Comparison of ENCODE assay signal across 18 mouse cellular contexts in the genomic region with DNA sequence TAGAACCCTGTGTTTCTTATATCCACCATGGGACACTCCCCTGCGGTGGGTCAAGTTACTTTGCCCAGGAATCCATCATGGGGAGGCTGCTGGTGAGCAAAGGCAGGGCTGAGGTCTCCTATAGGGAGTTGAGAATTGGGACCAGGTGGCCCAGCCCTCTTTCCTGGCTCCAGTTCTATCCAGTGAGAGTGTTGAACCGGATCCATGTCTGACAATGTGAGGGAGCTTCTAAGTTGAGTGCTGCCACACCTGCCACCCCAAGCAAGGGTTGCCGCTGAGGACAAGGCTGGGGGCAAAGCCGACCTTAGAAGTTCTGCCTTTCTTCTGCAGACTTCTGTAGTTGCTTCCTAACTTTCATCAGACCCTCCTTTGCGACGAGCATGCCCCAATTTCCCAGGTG. TPM values are rescaled to one million over a fixed set of nuclear protein-coding genes. Genes with fewer than 3 reads are reported as not detected.
DNase-seq lines count a peak whose midpoint lies in the region; ATAC-seq and TF ChIP-seq lines count a peak whose summit lies in the region.
"Not testable (repeated sequence)": the region's sequence is repeated elsewhere in the genome, so short reads cannot be mapped to it uniquely, and the experiment has no call there.
"Had no signal": no experiment of that assay in that cellular context is flagged by ENCODE, and none has a peak within 500 bp of the region (broad histone marks: within the 10 kb centered on the region; RNA-seq: fewer than 3 reads in every experiment).

No protein-coding gene starts in this region.

- WGBS in forebrain, embryonic 10.5 days: 57% methylated on average over 6 of the region's 6 CpGs
- WGBS in forebrain, postnatal 0 days: 54% methylated on average over 6 of the region's 6 CpGs
- 49% methylated on average over 6 of the region's 6 CpGs for WGBS in hindbrain, embryonic 16.5 days
- 44% methylated on average over 6 of the region's 6 CpGs for WGBS in limb, embryonic 10.5 days
- WGBS in midbrain, embryonic 14.5 days: 58% methylated on average over 6 of the region's 6 CpGs
- WGBS in neural tube, embryonic 13.5 days: 49% methylated on average over 6 of the region's 6 CpGs

- not testable (repeated sequence) for TF ChIP-seq CTCF in forebrain, postnatal 0 days (IDR thresholded peaks at IDR 0.05; ENCODE audit: low read depth)

- peaks cover 76% of the 10 kb centered on the region for H3K27me3 ChIP-seq in forebrain, embryonic 10.5 days (ENCODE audit: poor library complexity, severe bottlenecking)
- H3K27me3 ChIP-seq in forebrain, postnatal 0 days (ENCODE audit: insufficient read depth, low read length); hindbrain, embryonic 16.5 days (replicated peaks; ENCODE audit: control insufficient read depth, insufficient read depth, low read length); midbrain, embryonic 14.5 days (ENCODE audit: control insufficient read depth, insufficient read depth, low read length); neural tube, embryonic 13.5 days: not testable (repeated sequence)
- peaks cover 78% of the 10 kb centered on the region for H3K27me3 ChIP-seq in limb, embryonic 10.5 days (ENCODE audit: low read depth, poor library complexity, severe bottlenecking)

- not testable (repeated sequence) for H3K27ac ChIP-seq in forebrain, embryonic 10.5 days; forebrain, postnatal 0 days (ENCODE audit: low read depth, low read length); hindbrain, embryonic 16.5 days (ENCODE audit: low read depth, low read length); limb, embryonic 10.5 days
- 0 out of 2 replicates have a peak overlapping the region, but pooled peaks have one; percentile 88 for H3K27ac ChIP-seq in midbrain, embryonic 14.5 days (replicated peaks; ENCODE audit: low read depth, low read length)
- peak overlapping the region; percentile 86; the same call in 1 of the 2 replicates for H3K27ac ChIP-seq in neural tube, embryonic 13.5 days (replicated peaks)

- H3K4me3 ChIP-seq in forebrain, embryonic 10.5 days: peak overlapping the region; percentile 81; the same call in 1 of the 2 replicates
- peak overlapping the region; percentile 76 for H3K4me3 ChIP-seq in forebrain, postnatal 0 days (ENCODE audit: low read depth, low read length)
- peak overlapping the region; percentile 76 for H3K4me3 ChIP-seq in hindbrain, embryonic 16.5 days (ENCODE audit: low read length)
- H3K4me3 ChIP-seq in limb, embryonic 10.5 days: peak overlapping the region; percentile 84
- H3K4me3 ChIP-seq in midbrain, embryonic 14.5 days (replicated peaks; ENCODE audit: low read depth, low read length): peak overlapping the region; percentile 74
- peak overlapping the region; percentile 76 for H3K4me3 ChIP-seq in neural tube, embryonic 13.5 days

- not testable (repeated sequence) for H3K9me3 ChIP-seq in forebrain, embryonic 10.5 days; forebrain, postnatal 0 days (ENCODE audit: low read length); hindbrain, embryonic 16.5 days (ENCODE audit: control insufficient read depth, low read length); limb, embryonic 10.5 days (replicated peaks); midbrain, embryonic 14.5 days (ENCODE audit: control insufficient read depth, low read length); neural tube, embryonic 13.5 days

- H3K9ac ChIP-seq in forebrain, postnatal 0 days: peak overlapping the region; percentile 87
- peak overlapping the region; percentile 93 for H3K9ac ChIP-seq in hindbrain, embryonic 16.5 days (ENCODE audit: low read depth, low read length)
- H3K9ac ChIP-seq in midbrain, embryonic 14.5 days (replicated peaks; ENCODE audit: low read length): peak overlapping the region; percentile 97
- H3K9ac ChIP-seq in neural tube, embryonic 13.5 days: peak overlapping the region; percentile 96

- not testable (repeated sequence) for ATAC-seq in forebrain, postnatal 0 days; hindbrain, embryonic 16.5 days; midbrain, embryonic 14.5 days (ENCODE audit: low FRiP score, low TSS enrichment); neural tube, embryonic 13.5 days (ENCODE audit: low read depth)

- peak; percentile 68 for DNase-seq in cerebellum, adult 9-10 months
- not testable (repeated sequence) for DNase-seq in forebrain, embryonic 10.5 days (ENCODE audit: extremely low spot score, low spot score); forebrain, postnatal 0 days; limb, embryonic 10.5 days (ENCODE audit: low spot score); midbrain, embryonic 14.5 days

- H3K36me3 ChIP-seq in forebrain, embryonic 10.5 days (replicated peaks); forebrain, postnatal 0 days (ENCODE audit: insufficient read depth); hindbrain, embryonic 16.5 days (ENCODE audit: control insufficient read depth, insufficient read depth, low read length); limb, embryonic 10.5 days; midbrain, embryonic 14.5 days (ENCODE audit: control insufficient read depth, insufficient read depth, low read length); neural tube, embryonic 13.5 days: not testable (repeated sequence)

- H3K4me2 ChIP-seq in forebrain, postnatal 0 days (ENCODE audit: low read depth): peak overlapping the region; percentile 77
- peak overlapping the region; percentile 78 for H3K4me2 ChIP-seq in hindbrain, embryonic 16.5 days (ENCODE audit: low read length)
- peak overlapping the region; percentile 86 for H3K4me2 ChIP-seq in midbrain, embryonic 14.5 days (ENCODE audit: low read length)
- peak overlapping the region; percentile 86 for H3K4me2 ChIP-seq in neural tube, embryonic 13.5 days

- H3K4me1 ChIP-seq in forebrain, embryonic 10.5 days: peaks cover 67% of the 10 kb centered on the region
- H3K4me1 ChIP-seq in forebrain, postnatal 0 days (ENCODE audit: insufficient read depth): peaks cover 32% of the 10 kb centered on the region
- H3K4me1 ChIP-seq in hindbrain, embryonic 16.5 days (ENCODE audit: control insufficient read depth, insufficient read depth, low read depth, low read length): peaks cover 59% of the 10 kb centered on the region
- H3K4me1 ChIP-seq in limb, embryonic 10.5 days: peaks cover 31% of the 10 kb centered on the region
- peaks cover 60% of the 10 kb centered on the region for H3K4me1 ChIP-seq in midbrain, embryonic 14.5 days (ENCODE audit: control insufficient read depth, insufficient read depth, low read length)
- H3K4me1 ChIP-seq in neural tube, embryonic 13.5 days (replicated peaks): peaks cover 77% of the 10 kb centered on the region

RNA-seq across cellular contexts. Expression of a gene that starts 1.5 kb away (rescaled TPM):
- polyA plus RNA-seq in forebrain, embryonic 10.5 days (2016; fragmentation: Nextera tagmentation; extraction: Ambion mirVana): 9.3 and 10.0 TPM in 2 replicates
- total RNA-seq in forebrain, postnatal 0 days (2014; rRNA removed): 412 and 434 TPM in 2 replicates
- polyA plus RNA-seq in forebrain, postnatal 0 days (2015; fragmentation: Nextera tagmentation; extraction: Ambion mirVana): 102 and 107 TPM in 2 replicates
- 47.0 and 68.0 TPM in 2 replicates for polyA plus RNA-seq in hindbrain, embryonic 16.5 days (2015; fragmentation: Nextera tagmentation; extraction: Ambion mirVana)
- 2.9 and 4.5 TPM in 2 replicates for polyA plus RNA-seq in limb, embryonic 10.5 days (2016; fragmentation: Nextera tagmentation; extraction: Ambion mirVana)
- 26.2 and 63.4 TPM in 2 replicates for polyA plus RNA-seq in midbrain, embryonic 14.5 days (2014; fragmentation: Nextera tagmentation; extraction: Ambion mirVana)
- 56.3 and 71.3 TPM in 2 replicates for polyA plus RNA-seq in neural tube, embryonic 13.5 days (2015; fragmentation: Nextera tagmentation; extraction: Ambion mirVana)
- total RNA-seq: megakaryocyte progenitor cell, adult 5-6 weeks had no signal

RNA-seq across cellular contexts. Expression of a gene that starts 21.0 kb away (rescaled TPM):
- 1.1 and 1.3 TPM in 2 replicates for polyA plus RNA-seq in forebrain, embryonic 10.5 days (2016; fragmentation: Nextera tagmentation; extraction: Ambion mirVana)
- 0.85 and 1.3 TPM in 2 replicates for total RNA-seq in forebrain, postnatal 0 days (2014; rRNA removed)
- polyA plus RNA-seq in forebrain, postnatal 0 days (2015; fragmentation: Nextera tagmentation; extraction: Ambion mirVana): 1.2 and 1.3 TPM in 2 replicates
- 1.8 and 2.2 TPM in 2 replicates for polyA plus RNA-seq in hindbrain, embryonic 16.5 days (2015; fragmentation: Nextera tagmentation; extraction: Ambion mirVana)
- polyA plus RNA-seq in limb, embryonic 10.5 days (2016; fragmentation: Nextera tagmentation; extraction: Ambion mirVana): 2.2 and 2.5 TPM in 2 replicates
- polyA plus RNA-seq in midbrain, embryonic 14.5 days (2014; fragmentation: Nextera tagmentation; extraction: Ambion mirVana): 1.1 and 2.6 TPM in 2 replicates
- polyA plus RNA-seq in neural tube, embryonic 13.5 days (2015; fragmentation: Nextera tagmentation; extraction: Ambion mirVana): 1.3 and 2.2 TPM in 2 replicates

RNA-seq across cellular contexts. Expression of a gene that starts 23.5 kb away (rescaled TPM):
- 111 and 113 TPM in 2 replicates for polyA plus RNA-seq in forebrain, embryonic 10.5 days (2016; fragmentation: Nextera tagmentation; extraction: Ambion mirVana)
- 196 and 242 TPM in 2 replicates for total RNA-seq in forebrain, postnatal 0 days (2014; rRNA removed)
- polyA plus RNA-seq in forebrain, postnatal 0 days (2015; fragmentation: Nextera tagmentation; extraction: Ambion mirVana): 258 and 279 TPM in 2 replicates
- polyA plus RNA-seq in hindbrain, embryonic 16.5 days (2015; fragmentation: Nextera tagmentation; extraction: Ambion mirVana): 272 and 277 TPM in 2 replicates
- 107 and 130 TPM in 2 replicates for polyA plus RNA-seq in limb, embryonic 10.5 days (2016; fragmentation: Nextera tagmentation; extraction: Ambion mirVana)
- 216 and 303 TPM in 2 replicates for polyA plus RNA-seq in midbrain, embryonic 14.5 days (2014; fragmentation: Nextera tagmentation; extraction: Ambion mirVana)
- polyA plus RNA-seq in neural tube, embryonic 13.5 days (2015; fragmentation: Nextera tagmentation; extraction: Ambion mirVana): 243 and 251 TPM in 2 replicates

RNA-seq across cellular contexts. Expression of a gene that starts 29.0 kb away (rescaled TPM):
- 0.82 and 1.3 TPM in 2 replicates for polyA plus RNA-seq in forebrain, embryonic 10.5 days (2016; fragmentation: Nextera tagmentation; extraction: Ambion mirVana)
- not detected in 2 replicates for total RNA-seq in forebrain, postnatal 0 days (2014; rRNA removed)
- 0.13 and 0.31 TPM in 2 replicates for polyA plus RNA-seq in forebrain, postnatal 0 days (2015; fragmentation: Nextera tagmentation; extraction: Ambion mirVana)
- polyA plus RNA-seq in hindbrain, embryonic 16.5 days (2015; fragmentation: Nextera tagmentation; extraction: Ambion mirVana): 1.0 and 1.1 TPM in 2 replicates
- 1.0 and 1.4 TPM in 2 replicates for polyA plus RNA-seq in limb, embryonic 10.5 days (2016; fragmentation: Nextera tagmentation; extraction: Ambion mirVana)
- polyA plus RNA-seq in midbrain, embryonic 14.5 days (2014; fragmentation: Nextera tagmentation; extraction: Ambion mirVana): 0.93 and 1.8 TPM in 2 replicates
- polyA plus RNA-seq in neural tube, embryonic 13.5 days (2015; fragmentation: Nextera tagmentation; extraction: Ambion mirVana): 1.1 and 1.5 TPM in 2 replicates
- total RNA-seq: adrenal gland, postnatal 36 days; gastrocnemius, adult 18-20 months; gastrocnemius, postnatal 4 days; hematopoietic stem cell, adult 5-6 weeks; layer of hippocampus, adult 18-20 months; layer of hippocampus, postnatal 36 days; left cerebral cortex, postnatal 25 days; liver, adult 2 months; megakaryocyte progenitor cell, adult 5-6 weeks had no signal
- polyA plus RNA-seq: liver, adult 2 months; liver, postnatal 0 days had no signal

RNA-seq across cellular contexts. Expression of a gene that starts 31.2 kb away (rescaled TPM):
- not detected in 2 replicates for polyA plus RNA-seq in forebrain, embryonic 10.5 days (2016; fragmentation: Nextera tagmentation; extraction: Ambion mirVana)
- not detected in 2 replicates for total RNA-seq in forebrain, postnatal 0 days (2014; rRNA removed)
- not detected in 2 replicates for polyA plus RNA-seq in forebrain, postnatal 0 days (2015; fragmentation: Nextera tagmentation; extraction: Ambion mirVana)
- polyA plus RNA-seq in hindbrain, embryonic 16.5 days (2015; fragmentation: Nextera tagmentation; extraction: Ambion mirVana): not detected in 2 replicates
- not detected in 2 replicates for polyA plus RNA-seq in limb, embryonic 10.5 days (2016; fragmentation: Nextera tagmentation; extraction: Ambion mirVana)
- polyA plus RNA-seq in midbrain, embryonic 14.5 days (2014; fragmentation: Nextera tagmentation; extraction: Ambion mirVana): not detected in 2 replicates
- polyA plus RNA-seq in neural tube, embryonic 13.5 days (2015; fragmentation: Nextera tagmentation; extraction: Ambion mirVana): not detected in 2 replicates
- total RNA-seq: adrenal gland, postnatal 36 days; gastrocnemius, adult 18-20 months; hematopoietic stem cell, adult 5-6 weeks; layer of hippocampus, adult 18-20 months; layer of hippocampus, postnatal 36 days; liver, adult 2 months had no signal
- polyA plus RNA-seq: intestine, postnatal 0 days; liver, adult 2 months had no signal
